Mouse (Mus musculus): Measurements from ENCODE around the gene Rgsl1. TPM values are rescaled to one million over a fixed set of nuclear protein-coding genes. Genes with fewer than 3 reads are reported as not detected.

The Rgsl1 gene
- polyA plus RNA-seq, 1 experiment from 2014 or later, result not detected

DNA sequence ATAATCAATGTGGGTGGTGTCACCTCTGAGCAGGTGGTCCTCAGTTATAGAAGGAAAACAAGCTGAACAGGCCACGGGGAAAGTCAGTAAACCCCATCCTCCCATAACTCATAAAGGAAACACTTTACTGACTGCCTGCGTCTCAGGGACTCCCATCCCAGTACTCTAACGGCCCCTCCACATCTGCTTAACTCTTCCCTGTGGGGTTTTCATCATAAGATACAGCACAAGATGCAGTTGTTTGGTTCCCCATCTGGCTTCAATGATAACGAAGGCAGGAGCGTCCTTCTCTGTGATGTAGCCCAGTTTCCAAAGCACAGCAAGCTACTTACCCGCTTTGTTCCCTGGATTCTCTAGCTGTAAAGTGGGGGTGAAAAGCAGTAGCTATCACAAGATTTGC lies 93.9 kb downstream of the Rgsl1 start:
- Histone ChIP-seq H3K36me3 (ENCODE audit: control insufficient read depth, insufficient read depth, low read length) (no peaks in the 10 kb centered on the region), H3K9ac (ENCODE audit: low read length) (peak overlapping the region; percentile 88), H3K27ac (ENCODE audit: low read depth, low read length) (no peak overlapping the region), H3K27me3 (ENCODE audit: control insufficient read depth, insufficient read depth, low read length) (no peaks in the 10 kb centered on the region), H3K4me3 (ENCODE audit: low read depth, low read length) (peak overlapping the region; percentile 31), H3K4me2 (ENCODE audit: low read depth, low read length, severe bottlenecking) (peak overlapping the region; percentile 59), H3K9me3 (ENCODE audit: control insufficient read depth, low read length) (no peaks in the 10 kb centered on the region), H3K4me1 (replicated peaks; ENCODE audit: control insufficient read depth, insufficient read depth, low read length) (peaks cover 3% of the 10 kb centered on the region; the same call in 1 of the 2 replicates)
- 63% methylated on average over 6 of the region's 6 CpGs for WGBS
- ATAC-seq (replicated peaks; ENCODE audit: low FRiP score), result no peak
- peak; percentile 41 for DNase-seq (ENCODE audit: low spot score)

- peak; percentile 50 for ATAC-seq (replicated peaks; ENCODE audit: low FRiP score)
- 5% methylated on average over 18 of the region's 18 CpGs for WGBS
- peak; percentile 84 for DNase-seq (ENCODE audit: low spot score)
- Histone ChIP-seq H3K36me3 (ENCODE audit: control insufficient read depth, insufficient read depth, low read length) (no peaks in the 10 kb centered on the region), H3K27me3 (ENCODE audit: control insufficient read depth, insufficient read depth, low read length) (no peaks in the 10 kb centered on the region), H3K9ac (ENCODE audit: low read length) (peak within 1 kb of the TSS; percentile 88), H3K4me2 (ENCODE audit: low read depth, low read length, severe bottlenecking) (peak within 1 kb of the TSS; percentile 59), H3K9me3 (ENCODE audit: control insufficient read depth, low read length) (no peaks in the 10 kb centered on the region), H3K4me3 (ENCODE audit: low read depth, low read length) (peak within 1 kb of the TSS; percentile 31), H3K4me1 (replicated peaks; ENCODE audit: control insufficient read depth, insufficient read depth, low read length) (peaks cover 3% of the 10 kb centered on the region; the same call in 1 of the 2 replicates), H3K27ac (ENCODE audit: low read depth, low read length) (no peak within 1 kb of the TSS)
These were observed 94.6 kb downstream of the Rgsl1 start, which contains the start of gene Rnasel for GRCm38 (mm10) chr1:153749211-153749801. Rnasel (plus strand) TSS chr1:153749426.

DNA sequence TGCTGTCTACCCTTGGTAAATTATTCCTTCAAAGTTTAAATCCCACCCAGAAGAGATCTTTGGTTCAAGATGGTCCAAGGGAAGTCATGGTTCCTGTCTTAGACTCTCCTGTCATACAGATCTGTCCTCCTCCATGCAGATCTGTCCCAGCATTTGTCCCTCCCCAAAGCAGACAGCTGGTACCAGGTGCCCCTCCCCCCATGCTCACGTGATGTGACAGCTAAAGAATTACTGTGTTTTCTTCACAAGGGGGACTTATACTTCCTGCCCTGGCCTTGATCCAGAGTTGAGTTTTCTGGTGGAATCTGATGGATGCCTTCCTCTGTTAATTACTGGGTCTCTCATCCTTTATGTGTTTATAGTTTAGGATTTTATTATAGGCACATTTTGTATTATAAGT lies 95.4 kb downstream of the Rgsl1 start:
- Histone ChIP-seq H3K4me2 (ENCODE audit: low read depth, low read length, severe bottlenecking) (no peak overlapping the region), H3K27ac (ENCODE audit: low read depth, low read length) (no peak overlapping the region), H3K4me3 (ENCODE audit: low read depth, low read length) (no peak overlapping the region), H3K9ac (ENCODE audit: low read length) (no peak overlapping the region), H3K9me3 (ENCODE audit: control insufficient read depth, low read length) (no peaks in the 10 kb centered on the region), H3K36me3 (ENCODE audit: control insufficient read depth, insufficient read depth, low read length) (no peaks in the 10 kb centered on the region), H3K27me3 (ENCODE audit: control insufficient read depth, insufficient read depth, low read length) (no peaks in the 10 kb centered on the region), H3K4me1 (replicated peaks; ENCODE audit: control insufficient read depth, insufficient read depth, low read length) (peaks cover 3% of the 10 kb centered on the region; the same call in 1 of the 2 replicates)
- DNase-seq (ENCODE audit: low spot score) (peak; percentile 62), ATAC-seq (replicated peaks; ENCODE audit: low FRiP score) (peak; percentile 16)
- WGBS, result 8% methylated on average over 1 of the region's 1 CpGs

DNA sequence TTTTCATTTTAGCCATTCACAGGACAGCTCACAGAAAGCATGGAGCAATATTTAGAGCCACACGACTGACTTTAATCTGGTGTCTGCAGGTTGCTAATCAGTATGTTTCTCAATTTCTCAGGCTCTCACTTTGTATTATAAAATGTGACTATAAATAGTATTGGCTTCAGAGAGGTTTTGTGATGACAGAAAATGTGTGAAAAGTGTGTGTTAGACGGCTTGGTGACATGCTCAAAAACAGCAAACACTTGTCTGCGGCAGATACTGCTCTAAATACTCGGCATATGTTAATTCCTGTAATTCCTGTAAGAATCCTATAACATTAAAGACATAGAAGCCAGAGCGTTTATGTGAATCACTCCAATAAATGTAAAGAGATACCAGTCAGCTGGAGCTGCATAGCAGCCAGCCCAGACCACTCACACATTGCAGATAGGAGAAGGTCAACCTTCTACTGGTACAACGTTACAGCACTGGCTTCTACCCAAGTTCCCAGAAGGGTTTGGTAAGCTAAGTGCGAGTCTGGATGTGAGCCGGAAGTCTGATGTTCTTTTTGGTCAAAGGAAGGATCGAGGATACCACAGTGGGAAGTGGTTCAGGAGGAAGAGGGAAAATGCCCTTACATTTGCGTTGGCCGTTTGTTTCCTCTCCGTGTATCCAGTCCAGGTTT lies 95.9 kb downstream of the Rgsl1 start:
- no peak for DNase-seq (ENCODE audit: low spot score)
- H3K36me3 ChIP-seq (ENCODE audit: control insufficient read depth, insufficient read depth, low read length), result no peaks in the 10 kb centered on the region
- H3K27me3 ChIP-seq (ENCODE audit: control insufficient read depth, insufficient read depth, low read length), result no peaks in the 10 kb centered on the region
- no peak overlapping the region for H3K9ac ChIP-seq (ENCODE audit: low read length)
- H3K27ac ChIP-seq (ENCODE audit: low read depth, low read length), result no peak overlapping the region
- ATAC-seq (replicated peaks; ENCODE audit: low FRiP score), result no peak
- no peaks in the 10 kb centered on the region for H3K9me3 ChIP-seq (ENCODE audit: control insufficient read depth, low read length)
- 77% methylated on average over 12 of the region's 12 CpGs for WGBS
- peaks cover 3% of the 10 kb centered on the region; the same call in 1 of the 2 replicates for H3K4me1 ChIP-seq (replicated peaks; ENCODE audit: control insufficient read depth, insufficient read depth, low read length)
- H3K4me3 ChIP-seq (ENCODE audit: low read depth, low read length), result no peak overlapping the region
- H3K4me2 ChIP-seq (ENCODE audit: low read depth, low read length, severe bottlenecking), result no peak overlapping the region

DNA sequence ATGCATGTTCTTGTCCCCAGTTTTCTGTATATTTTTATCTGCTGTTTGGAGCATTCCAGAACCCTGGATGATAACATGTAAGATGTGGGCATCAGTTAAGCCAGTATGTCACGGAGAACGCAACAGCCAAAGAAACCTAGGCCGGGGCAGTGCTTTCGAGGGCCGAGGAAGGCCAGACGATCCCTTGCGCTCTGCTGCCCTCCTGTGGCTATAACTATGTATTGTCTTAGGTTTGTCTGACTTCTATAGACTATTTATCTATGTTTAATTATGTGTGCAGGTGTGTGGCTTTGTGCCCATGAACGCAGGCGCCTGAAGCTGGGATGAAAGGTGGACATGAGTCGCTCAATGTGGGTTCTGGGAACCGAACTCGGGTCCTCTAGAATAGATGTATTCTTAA lies 97.2 kb downstream of the Rgsl1 start:
- Histone ChIP-seq H3K4me1 (replicated peaks; ENCODE audit: control insufficient read depth, insufficient read depth, low read length) (peaks cover 5% of the 10 kb centered on the region; the same call in 1 of the 2 replicates), H3K4me3 (ENCODE audit: low read depth, low read length) (no peak overlapping the region), H3K4me2 (ENCODE audit: low read depth, low read length, severe bottlenecking) (no peak overlapping the region), H3K27ac (ENCODE audit: low read depth, low read length) (no peak overlapping the region), H3K9me3 (ENCODE audit: control insufficient read depth, low read length) (no peaks in the 10 kb centered on the region), H3K9ac (ENCODE audit: low read length) (no peak overlapping the region), H3K36me3 (ENCODE audit: control insufficient read depth, insufficient read depth, low read length) (no peaks in the 10 kb centered on the region), H3K27me3 (ENCODE audit: control insufficient read depth, insufficient read depth, low read length) (no peaks in the 10 kb centered on the region)
- 5% methylated on average over 12 of the region's 12 CpGs for WGBS
- DNase-seq (ENCODE audit: low spot score) (peak; percentile 86), ATAC-seq (replicated peaks; ENCODE audit: low FRiP score) (peak; percentile 33; the same call in 1 of the 2 replicates)

- Histone ChIP-seq H3K27ac (ENCODE audit: low read depth, low read length) (0 out of 2 replicates have a peak overlapping the region, but pooled peaks have one; percentile 37), H3K27me3 (ENCODE audit: control insufficient read depth, insufficient read depth, low read length) (peaks cover under 1% of the 10 kb centered on the region; the same call in 1 of the 2 replicates), H3K9ac (ENCODE audit: low read length) (no peak overlapping the region), H3K36me3 (ENCODE audit: control insufficient read depth, insufficient read depth, low read length) (no peaks in the 10 kb centered on the region), H3K9me3 (ENCODE audit: control insufficient read depth, low read length) (no peaks in the 10 kb centered on the region), H3K4me2 (ENCODE audit: low read depth, low read length, severe bottlenecking) (no peak overlapping the region), H3K4me1 (replicated peaks; ENCODE audit: control insufficient read depth, insufficient read depth, low read length) (peaks cover 5% of the 10 kb centered on the region; the same call in 1 of the 2 replicates), H3K4me3 (ENCODE audit: low read depth, low read length) (no peak overlapping the region)
- DNase-seq (ENCODE audit: low spot score), result peak; percentile 57
- 78% methylated on average over 14 of the region's 14 CpGs for WGBS
- ATAC-seq (replicated peaks; ENCODE audit: low FRiP score), result peak; percentile 10; the same call in 1 of the 2 replicates
These were observed 97.7 kb downstream of the Rgsl1 start for GRCm38 (mm10) chr1:153746119-153746670.

GRCm38 (mm10) chr1:153742374-153743155 lies 101.4 kb downstream of the Rgsl1 start:
- Histone ChIP-seq H3K9me3 (ENCODE audit: control insufficient read depth, low read length) (no peaks in the 10 kb centered on the region), H3K9ac (ENCODE audit: low read length) (no peak overlapping the region; the same call in 1 of the 2 replicates), H3K4me2 (ENCODE audit: low read depth, low read length, severe bottlenecking) (peak overlapping the region; percentile 89; the same call in 1 of the 2 replicates), H3K27me3 (ENCODE audit: control insufficient read depth, insufficient read depth, low read length) (peaks cover 5% of the 10 kb centered on the region; the same call in 1 of the 2 replicates), H3K36me3 (ENCODE audit: control insufficient read depth, insufficient read depth, low read length) (no peaks in the 10 kb centered on the region; the same call in 1 of the 2 replicates), H3K27ac (ENCODE audit: low read depth, low read length) (no peak overlapping the region), H3K4me1 (replicated peaks; ENCODE audit: control insufficient read depth, insufficient read depth, low read length) (peaks cover 14% of the 10 kb centered on the region), H3K4me3 (ENCODE audit: low read depth, low read length) (peak overlapping the region; percentile 52)
- ATAC-seq (replicated peaks; ENCODE audit: low FRiP score) (no peak), DNase-seq (ENCODE audit: low spot score) (peak; percentile 88)
- WGBS, result 66% methylated on average over 11 of the region's 11 CpGs

All from forebrain, embryonic 11.5 days (tissue).